Mouse (Mus musculus) gastrocnemius, postnatal 4 days (tissue): ENCODE data around the gene Dcun1d4. TPM values are rescaled to one million over a fixed set of nuclear protein-coding genes. Genes with fewer than 3 reads are reported as not detected.
A peak's percentile ranks its signal among the peaks of the same experiment; 100 is the strongest.
"Not testable (repeated sequence)": the region's sequence is repeated elsewhere in the genome, so short reads cannot be mapped to it uniquely, and the experiment has no call there.

Experiments used
- DNase-seq, 2 experiments: peaks; one replicate each; pipeline ENCODE4 v3.0.0; 2021 to 2022; ENCODE audit warnings: low spot score in 2 of 2, mixed read lengths in 2 of 2
- long read RNA-seq, 2 experiments: library from polyadenylated mRNA; stranded (forward); transcript quantifications; one replicate each; pipeline ENCODE4 v2.0.0; 2021
- total RNA-seq, 2 experiments: library from RNA; stranded (reverse); gene quantifications; 2 replicates each; pipeline ENCODE4 v1.2.3; 2021

Gene Dcun1d4
- 10 to 100 TPM; 13.2 to 17.5 TPM for total RNA-seq
- long read RNA-seq, experiment 1, full-length matches to known transcripts: 21 of 23 reads
- long read RNA-seq, experiment 1, partial matches to known transcripts: 0 of 23 reads
- long read RNA-seq, experiment 1, other reads (novel, unspliced or antisense): 2 of 23 reads
- long read RNA-seq, experiment 2, full-length matches to known transcripts: 6 of 12 reads
- long read RNA-seq, experiment 2, partial matches to known transcripts: 1 of 12 reads
- long read RNA-seq, experiment 2, other reads (novel, unspliced or antisense): 5 of 12 reads

DNA sequence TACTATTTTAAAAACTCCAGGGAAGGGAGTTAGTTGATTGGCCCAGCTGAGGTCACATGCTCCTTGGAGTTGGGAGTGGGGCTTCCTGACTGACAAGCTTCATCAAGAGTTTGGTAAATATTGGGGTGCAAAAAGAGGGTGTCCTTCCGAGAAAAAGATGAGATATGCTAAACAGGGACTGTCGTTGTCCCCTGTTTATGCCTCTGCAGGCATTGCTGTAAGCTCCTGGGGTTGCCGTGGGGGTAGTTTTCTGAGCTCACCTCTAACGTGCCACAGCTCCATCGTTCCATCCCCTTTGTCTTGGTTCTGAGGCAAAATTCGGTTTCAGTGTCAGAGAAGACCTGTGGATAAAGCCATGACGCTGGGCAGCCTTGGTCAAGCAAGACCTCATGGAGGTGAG is at the start of gene Dcun1d4:
Gene Dcun1d4 (plus strand): TSS at position 301 of the 400 bp plus-strand sequence.
- no peak for DNase-seq

GRCm38 (mm10) chr5:73431581-73431980 is 49.2 kb upstream of the Dcun1d4 start:
- DNase-seq: peak; percentile 58 to 72

- DNase-seq: no peak
Observed at GRCm38 (mm10) chr5:73432805-73433204, 48.0 kb upstream of the Dcun1d4 start.

- DNase-seq: no peak
Observed at GRCm38 (mm10) chr5:73434764-73435163, 46.0 kb upstream of the Dcun1d4 start.

DNA sequence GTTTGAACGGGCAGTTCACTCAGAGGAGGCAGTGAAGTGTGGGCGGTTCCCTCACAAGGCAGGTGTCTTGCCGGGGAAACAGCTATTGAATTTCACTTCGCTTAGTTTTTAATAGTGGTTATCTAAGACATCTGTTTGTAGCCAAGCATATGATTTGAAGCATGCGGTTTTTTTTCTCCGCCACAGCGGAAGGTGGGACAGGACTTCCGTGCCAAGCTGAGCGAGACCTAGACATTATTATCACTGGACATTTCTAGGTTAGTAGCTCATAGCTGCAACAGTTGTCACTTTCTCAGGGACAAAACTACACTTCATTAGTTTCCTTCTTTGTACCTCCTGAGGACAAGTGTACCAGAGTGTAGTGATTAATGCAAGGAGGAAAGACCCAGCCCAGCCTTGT is 38.6 kb upstream of the Dcun1d4 start:
- no peak for DNase-seq

DNA sequence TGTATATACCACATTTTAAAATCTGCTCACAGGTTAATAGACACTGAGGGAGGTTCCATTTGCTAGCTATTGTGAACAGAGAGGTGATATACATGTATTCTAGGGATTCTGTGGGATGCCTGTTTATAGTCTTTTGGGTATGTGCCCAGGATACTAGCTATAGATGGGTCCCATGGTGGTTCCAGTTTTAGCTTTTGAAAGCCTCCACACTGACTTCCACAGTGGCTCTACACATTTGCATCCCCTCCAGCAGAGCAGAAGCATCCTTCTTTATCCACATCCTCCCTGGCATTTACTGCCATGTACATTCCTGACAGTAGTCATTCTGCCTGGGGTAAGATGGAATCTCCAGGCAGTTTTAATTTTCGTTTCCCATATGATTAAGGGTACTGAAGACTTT is 30.5 kb upstream of the Dcun1d4 start:
- DNase-seq: no peak

GRCm38 (mm10) chr5:73454502-73455306 is 26.1 kb upstream of the Dcun1d4 start:
- DNase-seq: no peak

DNA sequence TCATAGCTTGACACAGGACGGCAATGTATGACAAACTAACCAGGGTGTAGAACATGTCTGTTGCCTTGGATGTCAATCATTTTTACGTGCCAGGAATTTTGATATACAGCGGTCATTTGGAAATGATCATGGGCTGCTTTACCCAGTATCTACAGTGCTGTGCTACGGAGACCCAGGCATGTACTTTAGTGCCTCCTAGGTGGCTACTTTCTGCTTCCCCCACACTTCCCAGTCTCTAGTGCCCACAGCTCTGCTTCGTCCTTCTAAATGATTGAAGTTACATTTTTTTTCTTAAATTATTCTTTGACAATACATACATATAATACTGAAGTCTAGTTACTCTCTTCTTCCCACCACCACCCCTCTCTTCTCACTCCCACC is 25.5 kb upstream of the Dcun1d4 start:
- DNase-seq: no peak

DNA sequence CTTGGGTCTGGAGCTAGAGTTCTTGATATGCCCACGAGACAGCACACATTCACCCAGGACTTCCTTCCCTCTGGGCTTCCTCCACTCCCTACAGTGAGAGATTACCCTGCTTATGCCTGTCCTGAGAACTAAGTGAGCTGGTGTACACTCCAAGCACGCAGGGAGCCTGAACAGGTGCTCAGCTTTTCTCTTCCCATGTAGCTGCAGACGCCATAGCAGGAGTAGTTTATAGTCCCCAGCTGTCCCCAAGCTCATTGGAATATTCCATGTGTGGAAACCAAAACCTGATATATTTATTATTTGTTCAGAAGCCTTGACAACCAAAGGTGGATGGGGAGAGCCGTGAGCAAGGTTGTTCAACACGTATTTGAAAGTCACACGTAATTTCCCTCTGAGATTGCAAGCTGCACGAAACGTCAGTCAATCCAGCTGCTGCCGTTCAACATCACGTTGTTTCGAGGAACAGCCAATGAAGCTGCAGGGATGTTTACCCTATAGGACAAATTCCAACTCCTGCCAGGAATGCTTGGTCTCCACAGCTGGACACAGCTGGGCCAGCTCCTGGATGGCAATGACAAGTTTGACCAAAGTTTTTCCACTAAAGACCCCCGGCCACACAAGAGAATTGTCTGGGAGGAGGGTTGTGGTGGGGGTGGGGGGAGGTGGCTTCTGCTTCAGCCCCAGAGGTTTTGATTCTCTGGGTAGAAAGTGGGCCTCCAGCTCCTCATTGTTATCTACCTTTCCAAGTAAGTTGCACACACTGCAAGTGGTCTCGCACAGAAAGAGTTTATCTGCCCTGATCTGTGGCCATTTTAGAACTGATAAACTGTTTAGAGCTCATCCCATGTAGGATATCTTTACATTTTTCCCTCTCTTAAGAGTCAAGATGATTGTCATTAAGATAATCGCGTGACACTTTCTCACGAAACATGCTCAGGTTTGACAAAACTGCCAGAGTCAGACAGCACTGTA is 12.1 kb upstream of the Dcun1d4 start:
- no peak for DNase-seq

- no peak for DNase-seq
Observed at GRCm38 (mm10) chr5:73474412-73475405, 6.1 kb upstream of the Dcun1d4 start.

DNA sequence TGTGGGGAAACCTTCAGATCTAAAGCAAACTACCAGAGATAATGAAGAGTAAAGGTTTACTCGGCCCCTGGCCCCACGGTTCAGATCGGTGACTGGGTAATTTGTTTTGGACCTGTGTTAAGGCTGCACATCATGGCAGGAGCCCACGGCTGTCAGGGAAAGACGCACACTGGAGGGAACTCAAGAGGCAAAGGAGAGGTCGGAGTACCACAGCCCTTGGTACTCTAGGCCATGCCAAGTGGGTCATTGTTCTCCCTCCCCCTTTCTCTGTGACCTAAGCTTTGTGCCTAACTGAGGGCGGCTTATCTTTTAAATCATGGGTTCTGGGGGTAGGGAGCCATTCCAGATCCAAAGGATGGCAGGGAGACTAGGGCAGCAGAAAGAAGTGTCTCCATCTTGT is 601 bp downstream of the Dcun1d4 start:
- no peak for DNase-seq

DNA sequence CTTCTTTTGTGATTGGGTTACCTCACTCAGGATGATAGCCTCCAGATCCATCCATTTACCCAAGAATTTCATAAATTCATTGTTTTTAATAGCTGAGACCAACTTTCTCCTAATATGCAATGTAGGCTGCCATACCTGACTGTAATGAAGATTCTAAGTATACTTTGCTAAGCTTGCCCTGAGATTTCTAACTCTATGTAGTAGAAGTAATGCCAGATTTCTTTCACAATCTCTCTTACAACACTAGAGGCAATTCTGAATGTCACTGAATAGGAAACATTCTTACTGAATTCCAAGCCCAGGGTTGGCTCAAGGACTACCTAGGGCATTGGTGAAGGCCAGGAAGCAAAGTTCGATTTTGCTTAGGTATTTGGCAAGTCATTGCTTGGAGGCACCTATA is 1.6 kb downstream of the Dcun1d4 start:
- DNase-seq: not testable (repeated sequence)

GRCm38 (mm10) chr5:73484016-73484615 is 3.3 kb downstream of the Dcun1d4 start:
- DNase-seq: no peak

GRCm38 (mm10) chr5:73486451-73486850 is 5.7 kb downstream of the Dcun1d4 start:
- no peak for DNase-seq

DNA sequence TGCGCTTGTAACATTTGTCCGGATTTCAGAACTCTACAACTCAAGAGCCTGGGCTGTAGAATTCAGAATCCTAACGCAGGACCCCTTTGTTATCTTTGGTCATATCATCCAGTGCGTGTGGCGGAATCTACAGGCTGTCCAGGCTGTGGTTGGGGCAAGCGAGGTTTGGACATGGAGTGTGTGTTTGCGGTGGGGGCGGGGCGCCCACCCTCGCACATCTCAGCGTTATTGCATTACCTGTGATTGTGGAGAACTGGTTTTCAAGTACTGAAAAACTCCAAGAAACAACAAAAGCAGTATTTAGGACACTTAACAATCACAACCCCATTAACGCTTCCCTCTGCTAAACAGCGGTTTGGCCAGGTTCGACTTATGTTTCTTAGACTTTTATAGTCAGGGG is 9.1 kb downstream of the Dcun1d4 start:
- DNase-seq: no peak

DNA sequence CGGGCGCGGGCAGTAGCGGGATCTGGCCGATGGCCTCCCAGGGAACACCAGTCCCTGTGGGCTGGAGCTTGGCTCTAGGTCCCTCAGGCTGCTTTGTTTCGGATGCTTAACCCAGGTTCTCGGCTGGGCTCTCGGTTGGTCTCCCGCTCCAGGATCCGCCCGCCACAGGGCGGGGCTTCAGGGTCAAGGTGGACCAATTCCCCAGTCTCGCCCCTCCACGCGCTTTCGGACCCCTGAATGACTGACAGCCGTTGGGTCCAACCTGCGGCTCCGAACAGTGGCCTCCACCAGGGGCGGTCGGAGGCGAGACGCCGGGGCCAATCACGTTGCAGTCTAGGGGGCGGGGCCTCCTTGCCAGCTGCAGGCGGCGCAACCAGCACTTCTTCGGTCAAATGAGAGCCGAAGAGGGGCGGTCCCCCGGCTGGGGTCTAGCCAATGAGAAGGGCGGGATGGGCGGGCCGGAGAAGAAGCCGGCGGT is 9.8 kb downstream of the Dcun1d4 start:
- peak; percentile 97 to 100 for DNase-seq

DNA sequence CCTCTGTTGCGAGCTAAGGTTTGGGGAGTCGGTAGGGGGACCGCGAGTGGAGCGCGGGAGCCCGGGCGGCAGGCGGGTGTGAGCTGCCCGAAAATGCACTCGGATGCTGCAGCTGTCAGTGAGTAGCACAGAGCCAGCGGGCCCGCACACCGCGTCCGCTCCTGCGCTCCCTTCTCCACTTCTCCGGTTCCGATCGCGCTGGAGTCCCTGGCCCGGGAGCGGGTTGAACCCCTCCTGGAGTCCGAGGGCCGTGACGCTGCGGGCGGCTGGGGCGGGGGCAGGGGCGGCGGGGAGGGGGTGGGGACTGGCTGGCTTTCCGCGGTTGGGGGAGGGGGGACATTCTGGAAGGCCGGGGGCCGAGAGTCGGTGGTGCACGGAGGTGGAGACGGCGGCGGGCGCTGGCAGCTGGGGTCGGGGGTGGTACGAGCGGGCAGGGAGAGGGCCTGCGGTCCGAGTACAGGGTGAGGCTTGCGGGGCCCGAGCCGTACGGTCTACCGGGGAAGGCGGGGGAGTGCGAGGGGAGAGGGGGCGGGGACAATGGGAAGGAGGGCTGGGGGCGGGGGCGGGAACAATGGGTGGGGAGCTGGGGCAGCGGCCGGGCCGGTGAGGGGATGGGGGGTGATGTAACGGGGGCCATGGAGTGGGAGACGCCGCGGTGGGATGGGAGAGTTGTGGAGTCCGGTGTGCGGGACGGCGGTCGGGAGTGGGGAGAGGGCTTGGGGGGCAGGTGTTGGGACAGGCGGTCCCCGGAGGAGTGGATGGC is 10.5 kb downstream of the Dcun1d4 start:
- peak; percentile 26 to 36 for DNase-seq

- DNase-seq: peak; percentile 72 to 84
Observed at GRCm38 (mm10) chr5:73491837-73492720, 11.3 kb downstream of the Dcun1d4 start.
